Mouse (Mus musculus): Measurements from ENCODE around the gene Ldah. TPM values are rescaled to one million over a fixed set of nuclear protein-coding genes. Genes with fewer than 3 reads are reported as not detected.
"Not testable (repeated sequence)": the region's sequence is repeated elsewhere in the genome, so short reads cannot be mapped to it uniquely, and the experiment has no call there.

Ldah gene
- polyA plus RNA-seq (2015; fragmentation: Nextera tagmentation; extraction: Ambion mirVana): 48.1 and 53.7 TPM in 2 replicates

- DNase-seq (ENCODE audit: low spot score): peak; percentile 94
These were observed at the start of gene Ldah for GRCm38 (mm10) chr12:8207978-8208403. Ldah (plus strand) TSS chr12:8208107.

GRCm38 (mm10) chr12:8167743-8168142 lies 40.2 kb upstream of the Ldah start:
- DNase-seq (ENCODE audit: low spot score): no peak

- DNase-seq (ENCODE audit: low spot score): no peak
These were observed 27.0 kb upstream of the Ldah start for GRCm38 (mm10) chr12:8180921-8181320.

GRCm38 (mm10) chr12:8181744-8182143 lies 26.2 kb upstream of the Ldah start:
- no peak for DNase-seq (ENCODE audit: low spot score)

DNA sequence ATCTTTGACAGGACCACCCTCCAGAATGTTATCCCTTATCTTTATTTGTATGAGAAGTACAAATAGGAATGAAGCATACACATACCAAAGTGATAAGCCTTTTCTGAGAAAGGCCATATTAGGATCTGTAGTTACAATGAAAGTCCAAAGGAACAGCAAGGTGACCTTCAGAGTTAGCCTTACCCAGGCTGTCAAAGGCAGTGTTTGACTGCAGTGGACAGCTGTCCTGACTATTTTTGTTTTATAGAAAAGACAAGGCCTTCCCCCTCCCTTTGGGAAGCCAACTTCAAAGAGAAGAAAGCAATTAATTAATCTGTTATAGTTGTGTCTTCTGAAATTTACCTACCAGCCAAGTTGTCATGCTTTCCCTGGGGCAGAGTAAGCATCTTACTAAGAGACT lies 23.4 kb upstream of the Ldah start:
- no peak for DNase-seq (ENCODE audit: low spot score)

DNA sequence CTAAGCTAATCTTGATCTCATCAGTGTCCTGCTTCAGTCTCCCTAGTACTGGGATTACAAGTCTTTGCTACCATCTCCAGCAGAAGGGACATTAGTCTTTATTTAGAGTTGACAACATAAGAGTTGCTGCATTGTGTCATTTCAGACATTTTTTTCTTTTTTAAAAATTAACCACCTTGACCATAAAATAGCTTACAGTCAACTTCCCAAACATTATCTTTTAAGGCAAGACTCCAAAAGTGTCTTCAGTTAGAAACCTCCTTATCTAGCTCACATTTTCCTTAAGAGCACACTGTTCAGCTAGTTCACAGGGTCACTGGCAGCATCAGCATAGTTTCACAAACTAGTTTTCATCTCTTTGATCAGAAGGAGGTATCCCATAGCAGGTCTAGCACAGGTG lies 19.7 kb upstream of the Ldah start:
- no peak for DNase-seq (ENCODE audit: low spot score)

DNA sequence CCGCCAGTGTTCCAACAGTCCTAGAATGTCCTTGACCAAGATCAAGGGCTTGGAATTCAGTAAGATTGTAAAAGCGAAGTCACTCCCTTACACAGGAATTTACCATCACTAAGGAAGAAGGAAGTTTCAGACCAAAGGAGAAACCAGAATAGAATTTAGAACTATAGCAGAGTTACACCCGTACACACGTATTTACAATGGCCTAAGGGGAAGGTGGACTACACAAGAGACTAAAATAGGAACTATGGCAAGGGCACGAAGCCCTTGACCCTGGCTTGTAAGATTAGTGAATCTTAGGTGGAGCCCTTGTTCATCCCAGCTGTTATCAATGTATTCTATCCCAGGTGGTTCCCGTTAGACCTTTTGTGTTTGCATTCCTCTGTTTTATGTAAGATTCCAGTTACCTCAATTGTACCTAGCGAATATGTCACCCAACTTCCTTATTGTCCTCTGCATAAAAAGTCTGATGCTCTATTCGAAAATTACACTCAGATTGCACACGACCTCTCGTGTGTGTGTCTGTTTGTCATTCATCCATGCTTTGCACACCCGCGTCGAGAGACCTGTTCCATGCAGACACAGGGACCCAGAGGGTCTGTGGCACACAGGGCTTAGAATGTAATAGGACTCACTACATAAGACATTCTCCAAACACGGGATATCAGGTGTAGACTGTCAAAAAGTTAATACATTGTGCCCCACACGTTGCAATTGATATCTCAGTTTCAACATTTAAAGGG lies 18.9 kb upstream of the Ldah start:
- DNase-seq (ENCODE audit: low spot score): not testable (repeated sequence)

DNA sequence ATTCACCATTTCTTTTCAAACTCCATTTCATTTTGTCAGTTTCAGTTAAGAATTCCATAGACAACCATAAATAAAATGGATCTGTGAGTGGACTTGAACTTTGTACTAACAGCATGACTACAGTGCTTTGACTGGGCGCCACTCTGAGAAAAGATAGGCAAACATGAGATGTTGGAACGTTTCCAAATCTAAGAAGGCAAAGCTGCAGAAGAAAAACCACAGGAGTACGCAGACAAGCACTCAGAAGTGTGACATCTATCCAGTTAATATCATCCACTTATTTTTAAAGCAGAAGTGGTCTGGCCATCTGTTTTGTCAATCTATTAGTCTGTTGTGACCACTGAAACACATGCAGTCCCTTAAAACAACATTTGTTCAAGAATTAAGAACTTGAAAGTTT lies 18.2 kb upstream of the Ldah start:
- no peak for DNase-seq (ENCODE audit: low spot score)

DNA sequence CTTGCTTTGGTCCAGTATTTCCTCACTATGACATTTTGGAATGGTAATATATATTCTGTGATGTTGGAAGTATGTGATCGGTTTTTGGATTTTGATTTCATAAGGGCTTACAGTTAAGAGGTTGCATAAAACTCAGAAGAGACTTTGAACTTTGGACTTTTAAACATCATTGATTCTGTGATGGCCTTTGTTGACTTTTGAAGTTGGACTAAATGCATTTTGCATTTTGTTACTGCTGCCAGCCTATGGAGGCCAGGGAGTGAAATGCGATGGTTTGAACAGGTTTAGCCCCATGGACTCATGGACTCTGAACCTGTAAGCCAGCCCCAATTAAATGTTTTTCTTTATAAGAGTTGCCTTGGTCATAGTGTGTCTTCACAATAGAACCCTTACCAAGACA lies 2.2 kb upstream of the Ldah start:
- no peak for DNase-seq (ENCODE audit: low spot score)

GRCm38 (mm10) chr12:8207578-8207977 lies 329 bp upstream of the Ldah start:
- DNase-seq (ENCODE audit: low spot score): no peak

GRCm38 (mm10) chr12:8216392-8217280 lies 8.7 kb downstream of the Ldah start:
- no peak for DNase-seq (ENCODE audit: low spot score)

DNA sequence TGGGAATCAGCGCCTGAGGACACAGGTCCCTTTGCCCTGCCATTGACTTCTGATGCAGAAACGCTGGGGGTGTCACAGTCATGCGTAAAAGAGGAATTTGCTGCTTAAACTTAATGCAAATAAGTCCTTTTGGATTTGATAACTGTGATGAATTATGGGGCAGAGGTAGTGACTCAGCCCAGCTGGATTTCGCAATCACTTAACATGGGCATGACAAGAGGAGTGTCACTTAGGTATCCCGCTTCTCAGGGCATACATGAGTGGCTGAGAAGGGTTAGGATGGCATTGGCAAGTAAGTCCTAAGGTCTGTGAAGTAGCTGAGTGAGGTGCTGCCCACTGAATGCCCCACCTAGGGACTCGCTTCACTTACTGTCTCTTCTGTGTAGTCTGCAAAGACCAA lies 15.1 kb downstream of the Ldah start:
- DNase-seq (ENCODE audit: low spot score): no peak

GRCm38 (mm10) chr12:8231101-8231500 lies 23.2 kb downstream of the Ldah start:
- no peak for DNase-seq (ENCODE audit: low spot score)

DNA sequence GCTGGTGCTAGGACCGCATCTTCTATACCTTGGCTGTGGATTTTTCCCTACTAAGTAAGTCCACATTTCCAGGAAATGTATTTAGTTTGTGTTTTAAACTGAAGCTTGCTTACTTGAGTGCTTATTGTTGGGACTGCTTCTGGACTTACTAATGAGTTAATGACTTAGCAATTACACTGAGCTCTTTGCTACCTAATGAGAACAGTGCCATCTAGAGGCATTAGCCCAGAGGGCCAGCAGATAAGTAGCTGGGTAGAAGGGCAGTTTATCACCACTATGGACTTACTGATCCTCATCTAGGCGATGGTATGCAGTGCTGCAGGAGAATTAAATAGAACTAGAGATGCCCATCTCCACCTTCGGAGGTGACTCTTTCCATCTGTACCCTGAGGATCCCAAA lies 24.8 kb downstream of the Ldah start:
- DNase-seq (ENCODE audit: low spot score): no peak

- DNase-seq (ENCODE audit: low spot score): no peak
These were observed 34.3 kb downstream of the Ldah start for GRCm38 (mm10) chr12:8242181-8242580.

GRCm38 (mm10) chr12:8244746-8245145 lies 36.8 kb downstream of the Ldah start:
- no peak for DNase-seq (ENCODE audit: low spot score)

DNA sequence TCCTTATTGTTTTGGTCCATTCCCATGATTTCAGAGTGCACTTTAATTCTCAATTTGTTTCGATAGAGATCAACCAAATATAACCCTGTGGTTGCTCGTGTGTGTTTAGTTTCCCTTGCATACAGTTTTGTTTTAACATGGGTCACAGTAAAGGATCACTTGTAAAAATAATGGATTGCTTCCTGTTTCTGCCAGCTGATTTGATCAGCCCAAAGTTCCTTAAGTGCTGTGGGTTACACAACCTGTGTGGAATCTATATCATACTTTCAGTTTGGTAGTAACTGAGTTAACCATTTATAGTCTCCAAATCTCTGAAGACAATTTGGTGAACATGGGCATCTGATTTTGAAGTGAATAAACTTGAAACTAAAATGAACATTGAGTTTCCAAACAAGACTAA lies 52.4 kb downstream of the Ldah start:
- DNase-seq (ENCODE audit: low spot score): no peak

DNA sequence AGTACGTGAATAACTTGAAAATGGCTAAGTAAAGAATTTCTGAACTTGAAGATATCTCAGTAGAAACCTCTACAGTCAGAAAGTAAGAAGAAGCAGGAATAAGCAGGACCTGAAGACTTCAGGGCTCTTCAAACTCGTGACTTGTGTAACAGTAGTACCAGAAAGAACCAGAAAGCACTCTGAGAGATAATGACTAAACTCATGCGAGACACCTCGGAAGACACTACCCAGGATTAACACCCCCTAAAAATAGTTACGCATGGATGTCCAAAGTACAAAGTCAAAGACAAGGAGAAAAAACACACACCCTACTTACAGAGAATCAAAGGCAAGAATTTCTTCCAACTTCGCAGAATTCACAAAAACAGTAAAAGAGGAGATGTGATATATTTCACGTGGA lies 58.4 kb downstream of the Ldah start:
- DNase-seq (ENCODE audit: low spot score): no peak

GRCm38 (mm10) chr12:8269627-8270026 lies 61.7 kb downstream of the Ldah start:
- DNase-seq (ENCODE audit: low spot score): no peak

GRCm38 (mm10) chr12:8271405-8271804 lies 63.5 kb downstream of the Ldah start:
- no peak for DNase-seq (ENCODE audit: low spot score)

DNA sequence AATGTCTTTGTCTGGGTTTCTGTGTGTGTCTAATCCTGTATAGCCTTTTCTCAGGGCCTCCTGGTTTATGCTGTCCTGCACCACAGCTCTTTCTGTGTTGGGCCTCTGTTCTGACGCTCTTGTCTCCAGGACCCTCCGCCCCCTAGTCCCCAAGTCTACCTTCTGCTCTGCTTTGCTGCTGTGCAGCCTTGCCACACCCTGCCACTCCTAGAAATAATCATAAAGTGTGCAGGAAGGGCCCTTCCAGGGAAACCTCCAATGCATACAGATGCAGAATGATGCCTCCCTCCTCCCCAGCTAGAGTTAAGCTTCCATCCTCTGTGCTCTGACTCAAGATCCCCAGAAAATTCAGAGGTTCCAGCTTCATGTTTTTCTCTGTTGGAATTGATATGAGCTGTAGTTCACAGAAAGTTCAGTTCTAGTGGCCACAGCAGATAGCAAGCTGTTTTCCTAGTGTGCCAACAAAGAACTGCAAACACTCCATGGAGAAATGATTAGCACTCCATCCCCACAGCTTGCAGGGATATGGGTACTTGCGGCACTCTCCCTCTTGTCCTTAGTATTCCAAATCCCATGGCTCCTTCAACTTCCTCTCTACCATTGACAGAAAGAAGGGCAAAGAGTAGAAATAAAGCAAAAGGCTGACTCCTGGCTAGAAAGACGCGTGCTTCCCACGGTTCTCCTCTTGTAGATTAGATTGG lies 65.7 kb downstream of the Ldah start:
- no peak for DNase-seq (ENCODE audit: low spot score)

DNA sequence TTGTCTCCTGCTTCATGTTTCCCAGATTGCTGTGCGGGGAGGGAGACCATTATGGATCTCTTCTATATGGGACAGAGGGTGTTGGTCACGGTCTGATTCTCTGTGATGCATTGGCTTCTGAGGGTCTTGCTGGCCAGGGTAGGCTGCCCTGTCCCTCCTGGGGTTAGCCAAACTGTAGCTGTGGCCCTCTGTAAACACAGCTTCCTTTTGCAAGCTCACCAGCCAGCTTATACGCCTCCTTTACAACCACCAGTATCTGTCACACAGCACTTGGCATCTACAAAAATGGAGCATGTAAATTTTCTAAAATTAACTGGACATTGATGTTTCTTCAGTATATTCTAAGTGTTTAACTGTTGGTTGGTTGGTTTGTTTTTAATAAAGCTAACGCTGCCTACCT lies 67.5 kb downstream of the Ldah start:
- DNase-seq (ENCODE audit: low spot score): no peak

Measured in thymus, postnatal 0 days (tissue).